Mouse (Mus musculus) G1E (cell line): ENCODE results near the gene Timm17a.

Experiments
- CTCF ChIP-seq: IDR thresholded peaks from 2 replicates; pipeline ENCODE4 v1.5.1; 2012; ENCODE audit warnings: low read depth, low read length, inconsistent platforms, mixed read lengths
- POLR2AphosphoS5 ChIP-seq: IDR thresholded peaks from 2 replicates; pipeline ENCODE4 v1.6.1; 2012; ENCODE audit warnings: low read depth, low read length, inconsistent platforms; ENCODE audit not compliant: insufficient replicate concordance

GRCm38 (mm10) chr1:135286311-135286710, 27.3 kb downstream of the Timm17a start:
- TF ChIP-seq POLR2AphosphoS5 = no peak
- TF ChIP-seq CTCF = no peak
